22 mouse cellular contexts compared by ENCODE assay signal in genomic region chr9:118711749-118712148, GRCm38 (mm10).
"Had no signal": no experiment of that assay in that cellular context is flagged by ENCODE, and none has a peak within 500 bp of the region (broad histone marks: within the 10 kb centered on the region; RNA-seq: fewer than 3 reads in every experiment).

No protein-coding gene starts in this region.

- H3K36me3 ChIP-seq: hindbrain, embryonic 13.5 days; hindbrain, embryonic 15.5 days; liver, embryonic 13.5 days had no signal

- DNase-seq: gastrocnemius, postnatal 14 days; gastrocnemius, postnatal 36 days; heart, adult 11 months; heart, adult 2 months; heart, postnatal 14 days; heart, postnatal 36 days; kidney, adult 11 months; kidney, adult 2 months; kidney, postnatal 14 days; layer of hippocampus, adult 9-11 months; layer of hippocampus, postnatal 36 days; liver; liver, embryonic 13.5 days had no signal

- H3K4me3 ChIP-seq: heart, adult 2 months; heart, embryonic 13.5 days; heart, embryonic 15.5 days; hindbrain, embryonic 13.5 days; hindbrain, embryonic 15.5 days; limb, embryonic 12.5 days; liver, embryonic 13.5 days had no signal

- H3K4me1 ChIP-seq: hindbrain, embryonic 15.5 days; liver, embryonic 13.5 days had no signal

- ATAC-seq: hindbrain, postnatal 0 days; intestine, embryonic 16.5 days had no signal

- H3K4me2 ChIP-seq: heart, embryonic 11.5 days; heart, embryonic 13.5 days; heart, embryonic 15.5 days; hindbrain, embryonic 13.5 days; hindbrain, embryonic 15.5 days; limb, embryonic 12.5 days; liver, embryonic 11.5 days; liver, embryonic 13.5 days had no signal

- H3K9ac ChIP-seq: heart, embryonic 13.5 days; heart, embryonic 15.5 days; hindbrain, embryonic 13.5 days; hindbrain, embryonic 15.5 days; limb, embryonic 12.5 days; liver, embryonic 13.5 days had no signal

- H3K9me3 ChIP-seq: heart, embryonic 15.5 days; hindbrain, embryonic 13.5 days; hindbrain, embryonic 15.5 days; liver, embryonic 13.5 days had no signal

- H3K27ac ChIP-seq: heart, adult 2 months; heart, embryonic 13.5 days; heart, embryonic 15.5 days; hindbrain, embryonic 13.5 days; hindbrain, embryonic 15.5 days; hindbrain, postnatal 0 days; limb, embryonic 12.5 days; liver, embryonic 13.5 days had no signal

- H3K27me3 ChIP-seq: heart, embryonic 13.5 days; heart, embryonic 15.5 days; hindbrain, embryonic 13.5 days; hindbrain, embryonic 15.5 days; limb, embryonic 12.5 days; liver, embryonic 13.5 days had no signal
